Mouse (Mus musculus): Measurements from ENCODE around the gene Tlr9.

DNA sequence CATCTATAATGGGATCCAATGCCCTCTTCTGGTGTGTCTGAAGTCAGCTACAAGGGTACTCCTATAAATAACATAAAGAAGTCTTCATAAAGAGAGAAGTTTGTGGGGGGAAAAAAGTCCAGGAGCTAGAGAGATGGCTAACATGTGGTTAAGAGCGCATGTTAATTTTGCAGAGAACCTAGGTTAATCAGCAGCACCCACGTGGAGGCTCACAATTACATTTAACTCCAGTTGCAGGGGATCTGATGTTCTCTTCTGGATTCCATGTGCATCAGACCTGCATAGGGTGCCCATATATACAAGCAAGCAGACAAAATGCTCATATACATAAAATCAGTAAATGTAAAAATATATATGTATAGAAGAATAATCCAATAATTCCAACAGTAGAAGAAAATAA is 49.0 kb upstream of the Tlr9 start:
- TF ChIP-seq EP300 (IDR thresholded peaks at IDR 0.05; ENCODE audit: low read depth), result no peak
- no peak for TF ChIP-seq CTCF (IDR thresholded peaks at IDR 0.05; ENCODE audit: low read depth)

All from heart, postnatal 0 days (tissue).